Mouse (Mus musculus): ENCODE measurements around the gene Diaph2.

DNA sequence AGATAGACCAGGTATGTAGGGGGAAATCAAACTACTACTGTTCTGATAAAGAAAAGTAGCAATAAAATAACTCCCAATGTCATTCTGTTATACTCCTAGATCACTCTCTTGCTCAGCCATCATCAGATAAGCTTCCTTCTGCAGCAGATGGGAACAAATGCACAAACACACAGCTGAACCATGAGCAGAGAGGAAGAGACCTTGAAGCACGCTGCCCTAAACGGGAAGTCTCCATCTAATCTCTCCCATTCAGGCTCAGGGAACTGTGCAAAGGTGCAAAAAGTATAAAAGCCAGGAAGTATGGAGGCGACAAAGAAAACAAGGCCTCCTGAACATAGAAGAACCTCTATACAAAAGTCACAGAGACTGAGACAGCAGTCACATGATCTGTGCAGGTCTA lies 6.6 kb upstream of the Diaph2 start:
- TF ChIP-seq POLR2A (IDR thresholded peaks at IDR 0.05; ENCODE audit: insufficient read depth, low read depth, low read length), result no peak
- no peak for TF ChIP-seq CTCF (IDR thresholded peaks at IDR 0.05; ENCODE audit: insufficient read depth, low read depth, low read length)
